Mouse (Mus musculus) bone marrow macrophage, adult 2 months (primary cell): ENCODE data around the gene Sh2d1a.

Source experiments
- CTCF ChIP-seq: IDR thresholded peaks from 2 replicates; pipeline ENCODE4 v1.5.1; 2012; ENCODE audit warnings: low read depth, mild to moderate bottlenecking, low read length, moderate library complexity
- POLR2A ChIP-seq: IDR thresholded peaks from 2 replicates; pipeline ENCODE4 v1.6.1; 2012; ENCODE audit warnings: mild to moderate bottlenecking, low read depth, low read length, borderline replicate concordance

DNA sequence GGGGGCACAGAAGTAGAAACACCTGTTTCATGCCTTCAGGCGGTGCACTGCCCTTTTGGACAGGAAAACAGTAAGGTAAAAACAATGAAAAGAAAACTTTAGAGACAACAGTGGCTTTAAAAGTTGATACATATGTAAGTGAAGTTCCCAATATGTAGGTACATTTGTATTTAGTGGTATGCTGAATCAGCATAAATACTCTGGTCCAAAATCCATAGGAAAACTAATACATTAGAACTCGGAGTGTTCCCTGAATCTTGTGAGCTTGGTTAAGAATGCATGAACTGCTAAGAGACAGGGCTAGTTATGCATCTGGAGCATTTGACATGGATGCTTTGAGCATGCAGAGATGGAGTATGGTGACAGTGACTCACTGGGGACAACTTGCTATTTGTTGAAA lies 20.6 kb downstream of the Sh2d1a start:
- TF ChIP-seq CTCF (no peak), POLR2A (no peak)
